Mouse (Mus musculus) heart, embryonic 16.5 days (tissue): Measurements from ENCODE around the gene Olfr811. TPM values are rescaled to one million over a fixed set of nuclear protein-coding genes. Genes with fewer than 3 reads are reported as not detected.

Source experiments
- ATAC-seq: fragments of 200-750 bp; cut with Nextera tagmentation; replicated peaks from 2 replicates; pipeline ENCODE4 v1.8.0; 2017; ENCODE audit warnings: moderate number of reproducible peaks; ENCODE audit not compliant: insufficient read depth, low FRiP score; ENCODE audit errors: extremely low read depth
- H3K27ac ChIP-seq: fragments of 300-500 bp; sonication (generic); 2 replicates; pipeline ENCODE4 v1.5.1; 2014; ENCODE audit warnings: mild to moderate bottlenecking, low read length, control low read depth, moderate library complexity
- H3K27me3 ChIP-seq: fragments of 300-500 bp; sonication (generic); 2 replicates; pipeline ENCODE4 v1.6.1; 2014; ENCODE audit warnings: low read length, mixed read lengths; ENCODE audit not compliant: control insufficient read depth, insufficient read depth
- H3K36me3 ChIP-seq: fragments of 300-500 bp; sonication (generic); 2 replicates; pipeline ENCODE4 v1.6.1; 2014; ENCODE audit not compliant: control insufficient read depth, insufficient read depth
- H3K4me1 ChIP-seq: fragments of 300-500 bp; sonication (generic); 2 replicates; pipeline ENCODE4 v1.6.1; 2014; ENCODE audit warnings: low read length, mixed read lengths; ENCODE audit not compliant: control insufficient read depth, insufficient read depth
- H3K4me2 ChIP-seq: fragments of 300-500 bp; sonication (generic); 2 replicates; pipeline ENCODE4 v1.6.1; 2014; ENCODE audit warnings: low read depth, mild to moderate bottlenecking, control low read depth, low read length
- H3K4me3 ChIP-seq: fragments of 300-500 bp; sonication (generic); 2 replicates; pipeline ENCODE4 v1.5.1; 2014; ENCODE audit warnings: mild to moderate bottlenecking, control low read depth, low read length
- H3K9ac ChIP-seq: fragments of 300-500 bp; sonication (generic); 2 replicates; pipeline ENCODE4 v1.6.1; 2014; ENCODE audit warnings: low read length, control low read depth
- H3K9me3 ChIP-seq: fragments of 300-500 bp; sonication (generic); replicated peaks from 2 replicates; pipeline ENCODE4 v1.6.1; 2016; ENCODE audit warnings: low read length; ENCODE audit not compliant: control insufficient read depth
- WGBS: fragments of 180-500 bp; shearing (Covaris S2); extraction: QIAGEN DNeasy Blood & Tissue Kit; methylation state at CpG from one replicate; pipeline ENCODE4 v1.1.7; 2014; 5-methylcytosine and 5-hydroxymethylcytosine counted together
- polyA plus RNA-seq: library from polyadenylated mRNA; unstranded; fragments of >200 nt; fragmentation: Nextera tagmentation; extraction: Ambion mirVana; gene quantifications from 2 replicates; pipeline ENCODE4 v1.2.1, GENCODE M21; 2015

Gene Olfr811
- not detected in 2 replicates for polyA plus RNA-seq

- WGBS = 79% methylated on average over 4 of the region's 4 CpGs
- no peak within 1 kb of the TSS for H3K4me3 ChIP-seq
- no peaks in the 10 kb centered on the region for H3K36me3 ChIP-seq
These were observed at the start of gene Olfr811 for GRCm38 (mm10) chr10:129804296-129804695. Gene Olfr811, minus strand, starts transcription at chr10:129804396.

GRCm38 (mm10) chr10:129847343-129847742 lies 43.1 kb upstream of the Olfr811 start:
- no peak for ATAC-seq
- H3K9me3 ChIP-seq = no peaks in the 10 kb centered on the region
- 68% methylated on average over 1 of the region's 1 CpGs for WGBS
- H3K4me2 ChIP-seq = no peak overlapping the region
- H3K27ac ChIP-seq = no peak overlapping the region
- no peaks in the 10 kb centered on the region for H3K27me3 ChIP-seq
- no peaks in the 10 kb centered on the region for H3K4me1 ChIP-seq
- H3K36me3 ChIP-seq = no peaks in the 10 kb centered on the region
- no peak overlapping the region for H3K9ac ChIP-seq
- no peak overlapping the region for H3K4me3 ChIP-seq

More at GRCm38 (mm10) chr10:129804296-129804695, at the start of gene Olfr811:
- H3K27ac ChIP-seq = no peak within 1 kb of the TSS
- H3K4me2 ChIP-seq = no peak within 1 kb of the TSS
- ATAC-seq = no peak
- H3K27me3 ChIP-seq = no peaks in the 10 kb centered on the region
- H3K9ac ChIP-seq = no peak within 1 kb of the TSS
- H3K9me3 ChIP-seq = no peaks in the 10 kb centered on the region
- no peaks in the 10 kb centered on the region for H3K4me1 ChIP-seq

DNA sequence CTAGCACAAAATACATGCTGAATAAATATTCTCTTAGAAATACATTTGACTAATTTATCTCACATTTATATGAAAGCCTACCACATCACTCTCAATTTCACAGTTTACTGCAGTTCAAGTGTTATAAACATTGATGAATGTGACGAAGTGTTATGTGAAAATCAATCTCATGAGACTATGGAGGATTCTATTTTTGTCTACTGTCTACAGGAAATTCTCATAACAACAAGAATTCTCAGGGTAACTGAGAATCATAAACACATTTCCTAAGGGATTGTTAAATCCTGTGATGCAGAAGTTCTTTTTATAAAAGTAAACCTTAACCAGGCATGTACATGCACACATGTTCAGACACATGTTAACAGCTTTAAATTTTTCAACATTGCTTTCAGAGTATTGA lies 41.8 kb upstream of the Olfr811 start, which contains the start of gene Olfr812:
TSS of gene Olfr812 (minus strand) at position 101 of the 400 bp plus-strand sequence.
- Histone ChIP-seq H3K4me1 (no peaks in the 10 kb centered on the region), H3K36me3 (no peaks in the 10 kb centered on the region), H3K4me3 (no peak within 1 kb of the TSS), H3K9me3 (no peaks in the 10 kb centered on the region), H3K27me3 (no peaks in the 10 kb centered on the region), H3K27ac (no peak within 1 kb of the TSS), H3K4me2 (no peak within 1 kb of the TSS), H3K9ac (no peak within 1 kb of the TSS)
- ATAC-seq = no peak
- WGBS = 45% methylated on average over 1 of the region's 1 CpGs

GRCm38 (mm10) chr10:129794817-129795216 lies 9.4 kb downstream of the Olfr811 start, which contains the start of gene Olfr810:
Gene Olfr810, minus strand, starts transcription at chr10:129794917.
- no peak for ATAC-seq
- no peaks in the 10 kb centered on the region for H3K27me3 ChIP-seq
- no peak within 1 kb of the TSS for H3K9ac ChIP-seq
- H3K4me2 ChIP-seq = no peak within 1 kb of the TSS
- H3K9me3 ChIP-seq = no peaks in the 10 kb centered on the region
- H3K4me3 ChIP-seq = no peak within 1 kb of the TSS
- no peak within 1 kb of the TSS for H3K27ac ChIP-seq
- no peaks in the 10 kb centered on the region for H3K4me1 ChIP-seq
- no peaks in the 10 kb centered on the region for H3K36me3 ChIP-seq

DNA sequence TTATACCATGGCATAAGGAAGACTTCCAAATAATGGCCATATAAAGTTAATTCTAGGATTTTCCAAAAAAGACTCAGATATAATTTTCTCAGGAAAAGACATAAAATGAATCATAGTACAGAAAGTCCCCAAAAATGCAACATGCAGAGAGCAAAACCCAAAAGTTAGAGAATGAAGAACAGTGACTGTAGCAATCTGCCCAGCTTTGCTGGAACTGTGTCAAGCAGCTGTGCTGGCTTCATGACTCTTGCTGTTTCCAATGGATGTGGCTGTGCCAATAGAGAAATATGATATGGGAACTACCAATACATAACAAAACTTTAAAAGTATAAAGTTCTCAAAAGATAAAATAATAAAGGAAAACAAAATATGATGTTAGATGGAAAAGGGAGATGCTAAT lies 26.1 kb downstream of the Olfr811 start:
- H3K9ac ChIP-seq = no peak overlapping the region
- ATAC-seq = no peak
- no peaks in the 10 kb centered on the region for H3K4me1 ChIP-seq
- H3K27ac ChIP-seq = no peak overlapping the region
- H3K36me3 ChIP-seq = no peaks in the 10 kb centered on the region
- no peaks in the 10 kb centered on the region for H3K9me3 ChIP-seq
- no peak overlapping the region for H3K4me3 ChIP-seq
- H3K27me3 ChIP-seq = no peaks in the 10 kb centered on the region
- H3K4me2 ChIP-seq = no peak overlapping the region

DNA sequence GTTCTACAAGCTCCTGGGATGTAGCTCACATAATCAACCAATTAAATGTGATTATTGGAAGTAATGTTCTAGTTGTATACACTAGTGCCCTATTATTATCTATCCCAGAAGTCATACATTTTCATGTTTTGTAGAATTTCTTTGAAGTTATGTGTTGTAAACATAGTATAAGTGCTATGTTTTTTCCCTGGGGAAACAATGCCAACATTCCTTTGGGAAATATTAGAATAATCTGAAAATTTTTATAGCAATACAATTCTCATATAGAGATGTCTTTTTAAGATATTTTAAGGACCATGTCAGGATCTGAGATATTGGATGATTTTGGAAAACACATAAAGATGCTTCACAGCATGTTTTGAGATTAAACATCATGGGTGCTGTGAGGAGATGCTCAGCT lies 29.9 kb downstream of the Olfr811 start, which contains the start of gene Olfr809:
TSS of gene Olfr809 (plus strand) at position 301 of the 400 bp plus-strand sequence.
- H3K4me2 ChIP-seq = no peak within 1 kb of the TSS
- ATAC-seq = no peak
- no peak within 1 kb of the TSS for H3K9ac ChIP-seq
- H3K36me3 ChIP-seq = no peaks in the 10 kb centered on the region
- H3K4me3 ChIP-seq = no peak within 1 kb of the TSS
- no peaks in the 10 kb centered on the region for H3K9me3 ChIP-seq
- H3K27me3 ChIP-seq = no peaks in the 10 kb centered on the region
- H3K4me1 ChIP-seq = no peaks in the 10 kb centered on the region
- H3K27ac ChIP-seq = no peak within 1 kb of the TSS

- Histone ChIP-seq H3K4me2 (no peak within 1 kb of the TSS), H3K27me3 (no peaks in the 10 kb centered on the region), H3K4me3 (no peak within 1 kb of the TSS), H3K9me3 (no peaks in the 10 kb centered on the region), H3K36me3 (no peaks in the 10 kb centered on the region), H3K27ac (no peak within 1 kb of the TSS), H3K9ac (no peak within 1 kb of the TSS), H3K4me1 (no peaks in the 10 kb centered on the region)
- ATAC-seq = no peak
- 83% methylated on average over 1 of the region's 1 CpGs for WGBS
These were observed 39.0 kb downstream of the Olfr811 start, which contains the start of gene Olfr808 for GRCm38 (mm10) chr10:129765182-129765581. Gene Olfr808, plus strand, starts transcription at chr10:129765482.

GRCm38 (mm10) chr10:129757693-129758092 lies 46.5 kb downstream of the Olfr811 start, which contains the start of gene Olfr807:
Gene Olfr807, minus strand, starts transcription at chr10:129757793.
- ATAC-seq = no peak
- H3K27me3 ChIP-seq = no peaks in the 10 kb centered on the region
- H3K4me2 ChIP-seq = no peak within 1 kb of the TSS
- H3K9ac ChIP-seq = no peak within 1 kb of the TSS
- H3K36me3 ChIP-seq = no peaks in the 10 kb centered on the region
- WGBS = 75% methylated on average over 1 of the region's 1 CpGs
- H3K27ac ChIP-seq = no peak within 1 kb of the TSS
- H3K4me3 ChIP-seq = no peak within 1 kb of the TSS
- H3K4me1 ChIP-seq = no peaks in the 10 kb centered on the region
- H3K9me3 ChIP-seq = no peaks in the 10 kb centered on the region
